Mouse (Mus musculus): ENCODE measurements around the gene Wdfy4. TPM values are rescaled to one million over a fixed set of nuclear protein-coding genes. Genes with fewer than 3 reads are reported as not detected.

Gene Wdfy4
- polyA plus RNA-seq (2012; rRNA removed), result 19.4 and 20.0 TPM in 2 replicates

GRCm38 (mm10) chr14:33185068-33185800 is at the start of gene Wdfy4:
Wdfy4 (minus strand) TSS chr14:33185508.
- WGBS, result 15% methylated on average over 11 of the region's 11 CpGs
- Histone ChIP-seq H3K36me3 (ENCODE audit: control insufficient read depth, insufficient read depth, low read length) (no peaks in the 10 kb centered on the region), H3K27ac (ENCODE audit: control insufficient read depth, insufficient read depth, low read length) (0 out of 2 replicates have a peak within 1 kb of the TSS, but pooled peaks have one; percentile 33), H3K27me3 (ENCODE audit: control insufficient read depth, insufficient read depth, low read length) (no peaks in the 10 kb centered on the region), H3K4me3 (ENCODE audit: control insufficient read depth, insufficient read depth, low read length) (peak within 1 kb of the TSS; percentile 15), H3K4me1 (replicated peaks; ENCODE audit: control insufficient read depth, insufficient read depth, low read length) (peaks cover 4% of the 10 kb centered on the region; the same call in 1 of the 2 replicates)
- TF ChIP-seq POLR2A (IDR thresholded peaks at IDR 0.05; ENCODE audit: control insufficient read depth, extremely low read depth, insufficient read depth, low read length, poor library complexity), result no peak
- no peak for TF ChIP-seq CTCF (IDR thresholded peaks at IDR 0.05; ENCODE audit: borderline replicate concordance, control insufficient read depth, extremely low read depth, insufficient read depth, low read length, poor library complexity)
- no peak for DNase-seq

DNA sequence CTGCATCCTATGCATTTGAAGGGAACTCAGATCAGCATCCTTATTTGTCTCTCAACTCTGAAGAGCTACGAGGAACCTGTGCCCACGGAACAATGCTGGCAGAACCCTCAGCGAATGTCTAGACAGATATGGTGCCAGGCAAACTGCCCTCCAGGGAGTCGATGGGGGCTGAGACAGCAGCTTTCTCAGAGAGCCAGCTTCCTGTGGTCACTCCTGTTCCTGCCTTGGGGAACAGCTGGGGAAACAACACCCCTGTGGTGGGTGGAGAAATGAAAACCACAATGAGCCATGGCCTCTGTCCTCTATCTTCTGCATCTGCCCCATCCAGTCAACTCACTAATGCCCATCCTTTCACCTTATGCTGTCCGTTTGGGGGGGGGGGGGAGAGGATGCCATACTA is 46.7 kb upstream of the Wdfy4 start:
- WGBS, result 7% methylated on average over 5 of the region's 5 CpGs
- DNase-seq, result no peak
- no peak overlapping the region for H3K27ac ChIP-seq (ENCODE audit: control insufficient read depth, insufficient read depth, low read length)

GRCm38 (mm10) chr14:33231311-33231710 is 46.0 kb upstream of the Wdfy4 start:
- TF ChIP-seq CTCF (IDR thresholded peaks at IDR 0.05; ENCODE audit: borderline replicate concordance, control insufficient read depth, extremely low read depth, insufficient read depth, low read length, poor library complexity) (no peak), POLR2A (IDR thresholded peaks at IDR 0.05; ENCODE audit: control insufficient read depth, extremely low read depth, insufficient read depth, low read length, poor library complexity) (no peak)
- WGBS, result 55% methylated on average over 3 of the region's 3 CpGs
- Histone ChIP-seq H3K27ac (ENCODE audit: control insufficient read depth, insufficient read depth, low read length) (no peak overlapping the region), H3K27me3 (ENCODE audit: control insufficient read depth, insufficient read depth, low read length) (no peaks in the 10 kb centered on the region), H3K4me3 (ENCODE audit: control insufficient read depth, insufficient read depth, low read length) (no peak overlapping the region), H3K36me3 (ENCODE audit: control insufficient read depth, insufficient read depth, low read length) (no peaks in the 10 kb centered on the region), H3K4me1 (replicated peaks; ENCODE audit: control insufficient read depth, insufficient read depth, low read length) (no peaks in the 10 kb centered on the region)
- DNase-seq, result no peak

More for the DNA sequence above, 46.7 kb upstream of the Wdfy4 start:
- Histone ChIP-seq H3K36me3 (ENCODE audit: control insufficient read depth, insufficient read depth, low read length) (no peaks in the 10 kb centered on the region), H3K4me1 (replicated peaks; ENCODE audit: control insufficient read depth, insufficient read depth, low read length) (no peaks in the 10 kb centered on the region), H3K27me3 (ENCODE audit: control insufficient read depth, insufficient read depth, low read length) (no peaks in the 10 kb centered on the region), H3K4me3 (ENCODE audit: control insufficient read depth, insufficient read depth, low read length) (no peak overlapping the region)
- TF ChIP-seq POLR2A (IDR thresholded peaks at IDR 0.05; ENCODE audit: control insufficient read depth, extremely low read depth, insufficient read depth, low read length, poor library complexity) (no peak), CTCF (IDR thresholded peaks at IDR 0.05; ENCODE audit: borderline replicate concordance, control insufficient read depth, extremely low read depth, insufficient read depth, low read length, poor library complexity) (no peak)

DNA sequence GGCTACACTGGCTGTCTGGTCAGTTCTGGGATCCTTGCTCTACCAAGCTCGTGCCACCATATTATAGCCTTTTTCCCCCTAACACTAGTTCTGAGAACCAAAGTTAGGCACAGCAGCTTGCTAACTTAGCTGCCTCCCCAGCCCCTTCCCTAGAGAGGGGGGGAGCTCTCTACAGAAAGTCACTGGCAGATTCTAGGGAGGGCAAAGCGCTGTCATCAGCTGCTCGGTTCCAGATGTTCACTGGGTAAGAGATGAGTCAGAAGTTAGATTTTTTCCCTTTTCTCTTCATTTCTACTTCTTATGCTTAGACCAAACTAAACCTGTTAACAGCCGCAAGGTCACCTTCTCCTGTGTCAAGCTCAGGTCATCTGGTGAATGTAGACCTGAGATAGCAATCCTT is 45.4 kb upstream of the Wdfy4 start:
- 76% methylated on average over 4 of the region's 4 CpGs for WGBS
- TF ChIP-seq POLR2A (IDR thresholded peaks at IDR 0.05; ENCODE audit: control insufficient read depth, extremely low read depth, insufficient read depth, low read length, poor library complexity), result no peak
- TF ChIP-seq CTCF (IDR thresholded peaks at IDR 0.05; ENCODE audit: borderline replicate concordance, control insufficient read depth, extremely low read depth, insufficient read depth, low read length, poor library complexity), result no peak
- no peak for DNase-seq
- no peaks in the 10 kb centered on the region for H3K4me1 ChIP-seq (replicated peaks; ENCODE audit: control insufficient read depth, insufficient read depth, low read length)
- H3K27ac ChIP-seq (ENCODE audit: control insufficient read depth, insufficient read depth, low read length), result no peak overlapping the region
- H3K27me3 ChIP-seq (ENCODE audit: control insufficient read depth, insufficient read depth, low read length), result no peaks in the 10 kb centered on the region
- H3K36me3 ChIP-seq (ENCODE audit: control insufficient read depth, insufficient read depth, low read length), result no peaks in the 10 kb centered on the region
- no peak overlapping the region for H3K4me3 ChIP-seq (ENCODE audit: control insufficient read depth, insufficient read depth, low read length)

GRCm38 (mm10) chr14:33225235-33225634 is 39.9 kb upstream of the Wdfy4 start:
- no peaks in the 10 kb centered on the region for H3K27me3 ChIP-seq (ENCODE audit: control insufficient read depth, insufficient read depth, low read length)
- H3K4me3 ChIP-seq (ENCODE audit: control insufficient read depth, insufficient read depth, low read length), result no peak overlapping the region
- 92% methylated on average over 4 of the region's 4 CpGs for WGBS
- no peak for DNase-seq
- no peaks in the 10 kb centered on the region for H3K36me3 ChIP-seq (ENCODE audit: control insufficient read depth, insufficient read depth, low read length)
- TF ChIP-seq CTCF (IDR thresholded peaks at IDR 0.05; ENCODE audit: borderline replicate concordance, control insufficient read depth, extremely low read depth, insufficient read depth, low read length, poor library complexity) (no peak), POLR2A (IDR thresholded peaks at IDR 0.05; ENCODE audit: control insufficient read depth, extremely low read depth, insufficient read depth, low read length, poor library complexity) (no peak)
- no peak overlapping the region for H3K27ac ChIP-seq (ENCODE audit: control insufficient read depth, insufficient read depth, low read length)
- no peaks in the 10 kb centered on the region for H3K4me1 ChIP-seq (replicated peaks; ENCODE audit: control insufficient read depth, insufficient read depth, low read length)

DNA sequence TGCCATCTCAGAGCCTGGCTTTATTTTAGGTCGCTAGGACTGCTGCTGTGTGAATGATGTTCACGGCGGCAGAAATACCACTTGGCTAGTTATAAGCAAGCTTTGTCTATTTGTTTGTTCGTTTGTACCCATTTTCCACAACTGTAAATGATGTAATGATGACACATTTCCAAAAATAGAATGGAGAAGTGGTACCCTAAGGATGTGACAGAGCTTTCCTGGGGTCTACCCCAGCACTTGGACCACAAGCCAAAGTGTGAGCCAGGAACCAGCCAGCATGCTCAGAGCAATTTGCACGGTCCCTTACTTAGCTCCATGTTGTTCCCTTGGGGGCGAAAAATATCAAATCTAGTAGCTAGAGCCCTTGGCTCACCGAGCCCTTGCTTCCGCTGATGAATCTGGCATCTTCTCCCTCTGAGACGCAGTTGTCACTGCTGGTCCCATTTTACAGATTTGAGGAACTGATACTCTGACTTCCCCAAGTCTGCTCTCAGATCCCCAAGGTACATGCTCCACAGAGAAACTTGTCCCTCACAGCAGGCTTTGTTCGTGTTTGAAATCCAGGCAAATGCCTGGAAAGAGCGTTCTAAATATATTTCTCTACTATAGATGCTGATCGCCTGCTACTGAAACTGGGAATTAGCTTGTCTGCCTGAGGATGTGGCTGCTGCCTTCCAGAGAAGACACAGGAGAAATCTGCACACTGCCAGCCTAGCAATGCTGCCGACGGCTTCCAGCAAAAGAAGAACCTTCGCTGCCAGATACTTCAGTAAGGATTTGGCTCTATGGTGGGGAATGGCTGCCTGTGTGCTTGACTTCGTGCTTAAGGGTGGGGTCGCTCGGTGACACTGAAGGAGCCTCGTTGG is 31.3 kb upstream of the Wdfy4 start:
- WGBS, result 73% methylated on average over 19 of the region's 19 CpGs
- Histone ChIP-seq H3K36me3 (ENCODE audit: control insufficient read depth, insufficient read depth, low read length) (no peaks in the 10 kb centered on the region), H3K4me3 (ENCODE audit: control insufficient read depth, insufficient read depth, low read length) (no peak overlapping the region), H3K4me1 (replicated peaks; ENCODE audit: control insufficient read depth, insufficient read depth, low read length) (no peaks in the 10 kb centered on the region), H3K27me3 (ENCODE audit: control insufficient read depth, insufficient read depth, low read length) (no peaks in the 10 kb centered on the region), H3K27ac (ENCODE audit: control insufficient read depth, insufficient read depth, low read length) (no peak overlapping the region)
- DNase-seq, result no peak
- TF ChIP-seq CTCF (IDR thresholded peaks at IDR 0.05; ENCODE audit: borderline replicate concordance, control insufficient read depth, extremely low read depth, insufficient read depth, low read length, poor library complexity) (no peak), POLR2A (IDR thresholded peaks at IDR 0.05; ENCODE audit: control insufficient read depth, extremely low read depth, insufficient read depth, low read length, poor library complexity) (no peak)

Measured in thymus, adult 2 months (tissue).